Mouse (Mus musculus) left cerebral cortex, postnatal 25 days (tissue): ENCODE results near the gene Rsph14. TPM values are rescaled to one million over a fixed set of nuclear protein-coding genes. Genes with fewer than 3 reads are reported as not detected.

Source experiments
- DNase-seq, 2 experiments: peaks; one replicate each; pipeline ENCODE4 v3.0.0; 2022; ENCODE audit warnings: low spot score in 2 of 2, mixed read lengths in 1 of 2
- intact Hi-C: fragments of 180-260 bp; cut with DNase I; formaldehyde crosslinking; loops from one replicate; pipeline ENCODE4 v1.15.1; 2025
- total RNA-seq, 2 experiments: library from RNA; stranded (reverse); gene quantifications; 2 replicates each; pipeline ENCODE4 v1.2.3; 2021

Rsph14 gene
- total RNA-seq, 2 experiments from 2014 or later: 0.25 to 0.55 TPM

- intact Hi-C loops: no loop called here
- no peak for DNase-seq
These were observed 91.6 kb downstream of the Rsph14 start for GRCm38 (mm10) chr10:74940795-74941194.

GRCm38 (mm10) chr10:74939300-74939699 lies 93.1 kb downstream of the Rsph14 start:
- intact Hi-C loops: loop anchor here (5.0 kb wide), 1 partner anchor 213 kb away; no protein-coding TSS in a partner anchor
- DNase-seq: no peak

- no peak for DNase-seq
- intact Hi-C loops: loop anchor here (5.0 kb wide), 1 partner anchor 214 kb away; no protein-coding TSS in a partner anchor
These were observed 94.0 kb downstream of the Rsph14 start for GRCm38 (mm10) chr10:74938410-74938809.

GRCm38 (mm10) chr10:74937003-74937790 lies 95.2 kb downstream of the Rsph14 start:
- intact Hi-C loops: loop anchor here (1.0 to 5.0 kb wide), 2 partner anchors 85 to 215 kb away; no protein-coding TSS in a partner anchor
- DNase-seq: peak; percentile 35 to 55

- intact Hi-C loops: loop anchor here (5.0 kb wide), 1 partner anchor 217 kb away; no protein-coding TSS in a partner anchor
- no peak for DNase-seq
These were observed 97.4 kb downstream of the Rsph14 start for GRCm38 (mm10) chr10:74935016-74935415.

GRCm38 (mm10) chr10:74934521-74934920 lies 97.9 kb downstream of the Rsph14 start:
- intact Hi-C loops: no loop called here
- no peak for DNase-seq

- intact Hi-C loops: no loop called here
- no peak for DNase-seq
These were observed 98.7 kb downstream of the Rsph14 start for GRCm38 (mm10) chr10:74933548-74934190.

GRCm38 (mm10) chr10:74932487-74932886 lies 99.9 kb downstream of the Rsph14 start:
- intact Hi-C loops: no loop called here
- no peak for DNase-seq

GRCm38 (mm10) chr10:74931631-74932030 lies 100.8 kb downstream of the Rsph14 start:
- intact Hi-C loops: no loop called here
- no peak for DNase-seq

GRCm38 (mm10) chr10:74930541-74930940 lies 101.8 kb downstream of the Rsph14 start:
- DNase-seq: no peak
- intact Hi-C loops: no loop called here

- no peak for DNase-seq
- intact Hi-C loops: no loop called here
These were observed 102.8 kb downstream of the Rsph14 start for GRCm38 (mm10) chr10:74929578-74929977.

- intact Hi-C loops: no loop called here
- DNase-seq: no peak
These were observed 104.1 kb downstream of the Rsph14 start for GRCm38 (mm10) chr10:74928276-74928675.

- intact Hi-C loops: no loop called here
- peak; percentile 76 to 78 for DNase-seq
These were observed 107.1 kb downstream of the Rsph14 start for GRCm38 (mm10) chr10:74925324-74925723.

- DNase-seq: no peak
- intact Hi-C loops: loop anchor here (5.0 kb wide), 1 partner anchor 228 kb away; no protein-coding TSS in a partner anchor
These were observed 108.1 kb downstream of the Rsph14 start for GRCm38 (mm10) chr10:74924274-74924673.

- peak; percentile 66 to 87 for DNase-seq
- intact Hi-C loops: loop anchor here (5.0 kb wide), 1 partner anchor 230 kb away; no protein-coding TSS in a partner anchor
These were observed 109.6 kb downstream of the Rsph14 start for GRCm38 (mm10) chr10:74922763-74923162.

GRCm38 (mm10) chr10:74921614-74922013 lies 110.8 kb downstream of the Rsph14 start:
- intact Hi-C loops: loop anchor here (5.0 kb wide), 1 partner anchor 231 kb away; no protein-coding TSS in a partner anchor
- no peak for DNase-seq

- peak; percentile 71 to 78 for DNase-seq
- intact Hi-C loops: loop anchor here (5.0 kb wide), 1 partner anchor 231 kb away; no protein-coding TSS in a partner anchor
These were observed 111.4 kb downstream of the Rsph14 start for GRCm38 (mm10) chr10:74920853-74921567.

GRCm38 (mm10) chr10:74919277-74919676 lies 113.1 kb downstream of the Rsph14 start:
- intact Hi-C loops: no loop called here
- DNase-seq: no peak

- intact Hi-C loops: no loop called here
These were observed 124.0 kb downstream of the Rsph14 start for GRCm38 (mm10) chr10:74908431-74908830.

More at GRCm38 (mm10) chr10:74908431-74908830, 124.0 kb downstream of the Rsph14 start:
- DNase-seq: no peak
